Mouse (Mus musculus) E14TG2a.4 (cell line): ENCODE measurements around the gene Gpr39.
A peak's percentile ranks its signal among the peaks of the same experiment; 100 is the strongest.

Source experiments
- H3K27me3 ChIP-seq: 2 replicates; pipeline ENCODE4 v1.6.1; 2014; ENCODE audit warnings: low read length, control low read depth; ENCODE audit not compliant: insufficient read depth
- H3K36me3 ChIP-seq: 2 replicates; pipeline ENCODE4 v1.6.1; 2014; ENCODE audit warnings: low read length, control low read depth; ENCODE audit not compliant: insufficient read depth
- H3K4me1 ChIP-seq: replicated peaks from 2 replicates; pipeline ENCODE4 v1.6.1; 2014; ENCODE audit warnings: low read depth, low read length, control low read depth
- H3K4me3 ChIP-seq: replicated peaks from 2 replicates; pipeline ENCODE4 v1.5.1; 2014; ENCODE audit warnings: mild to moderate bottlenecking, low read length
- H3K9me3 ChIP-seq: 2 replicates; pipeline ENCODE4 v1.6.1; 2014; ENCODE audit warnings: low read length, control low read depth
- CTCF ChIP-seq: conservative IDR thresholded peaks from 2 replicates; pipeline ENCODE4 v1.5.1; 2014; ENCODE audit warnings: low read length
- NANOG ChIP-seq: IDR thresholded peaks from 2 replicates; pipeline ENCODE4 v1.6.1; 2014; ENCODE audit warnings: borderline replicate concordance, low read length, mixed read lengths
- POU5F1 ChIP-seq: IDR thresholded peaks from 2 replicates; pipeline ENCODE4 v1.6.1; 2014; ENCODE audit warnings: low read length, borderline replicate concordance

Gpr39 gene

DNA sequence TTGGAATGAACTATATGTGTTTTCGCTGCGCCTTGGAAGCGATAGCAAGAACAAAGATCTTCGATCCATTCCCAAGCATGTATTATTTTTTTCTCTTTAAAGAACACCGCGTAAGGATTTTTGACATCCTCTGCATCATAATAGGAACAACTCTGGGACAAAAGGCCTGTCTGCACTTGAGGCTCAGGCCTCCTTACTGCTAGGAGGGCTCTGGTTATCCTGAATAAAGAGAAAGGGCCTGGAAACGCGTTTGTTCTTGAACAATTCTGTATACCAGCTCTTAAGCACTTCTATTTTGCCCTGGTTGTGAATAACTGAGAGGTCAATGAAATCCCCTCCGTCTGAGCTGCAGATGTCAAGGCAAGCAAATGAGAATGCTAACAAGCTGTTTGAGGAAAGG is 216.4 kb downstream of the Gpr39 start:
- Histone ChIP-seq H3K4me3 (no peak overlapping the region), H3K27me3 (no peaks in the 10 kb centered on the region), H3K36me3 (no peaks in the 10 kb centered on the region), H3K4me1 (no peaks in the 10 kb centered on the region), H3K9me3 (no peaks in the 10 kb centered on the region)
- no peak for TF ChIP-seq POU5F1
- TF ChIP-seq CTCF = no peak
- no peak for TF ChIP-seq NANOG

DNA sequence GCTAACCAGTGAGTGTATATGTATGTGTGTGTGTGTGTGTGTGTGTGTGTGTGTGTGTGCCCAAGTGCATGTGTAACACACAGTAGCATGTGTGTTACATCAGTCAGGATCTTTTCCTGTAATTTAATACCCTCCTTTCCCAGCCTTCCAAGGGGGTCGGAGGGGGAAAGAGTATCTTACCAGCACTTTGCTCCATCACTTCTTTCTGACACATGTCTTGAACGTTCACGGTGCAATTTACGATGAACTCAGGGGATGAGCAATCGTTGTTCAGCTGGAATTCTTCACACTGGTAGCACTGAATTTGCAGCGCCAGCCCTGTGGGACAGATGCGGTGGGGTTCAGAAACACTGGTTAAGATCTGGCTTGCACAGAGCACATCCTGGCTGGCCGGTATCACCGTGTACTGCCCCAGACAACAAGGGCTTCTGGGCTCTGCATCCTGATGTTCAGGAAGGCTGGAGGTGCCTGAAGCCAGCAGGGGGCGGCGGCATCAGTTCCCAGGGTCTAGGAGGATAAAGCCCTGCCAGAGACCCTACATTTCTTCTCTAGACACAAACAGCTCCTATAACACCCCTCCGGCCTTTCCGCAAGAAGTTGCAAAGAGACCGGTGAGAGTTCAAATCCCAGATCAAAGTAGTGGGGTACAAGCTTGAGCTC is 233.5 kb downstream of the Gpr39 start:
- Histone ChIP-seq H3K9me3 (no peaks in the 10 kb centered on the region), H3K27me3 (peaks cover 50% of the 10 kb centered on the region), H3K36me3 (no peaks in the 10 kb centered on the region), H3K4me3 (no peak overlapping the region; the same call in 1 of the 2 replicates), H3K4me1 (peaks cover 12% of the 10 kb centered on the region)
- TF ChIP-seq POU5F1 (no peak), CTCF (no peak; the same call in 1 of the 2 replicates), NANOG (no peak)

DNA sequence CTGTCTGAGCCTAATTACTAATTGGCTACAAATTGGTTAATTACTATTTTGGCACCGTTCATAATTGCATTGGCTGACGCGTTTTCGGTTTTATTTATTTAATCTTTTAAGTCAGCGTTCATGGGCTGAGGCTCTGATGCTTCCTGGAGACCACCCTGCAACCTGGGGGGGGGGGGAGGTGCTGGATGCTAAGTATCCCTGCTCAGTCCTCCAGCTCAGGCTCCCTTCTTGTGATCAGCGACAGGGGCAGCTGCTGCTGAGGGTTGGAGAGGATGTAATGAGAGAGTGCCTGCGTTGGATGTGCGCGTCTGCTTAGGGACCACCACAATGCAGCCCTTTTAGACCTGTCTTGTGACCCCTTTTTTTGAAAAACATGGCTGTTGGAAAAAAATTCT is 234.1 kb downstream of the Gpr39 start:
- peak overlapping the region; percentile 79 for H3K4me3 ChIP-seq
- no peaks in the 10 kb centered on the region for H3K9me3 ChIP-seq
- no peak for TF ChIP-seq POU5F1
- TF ChIP-seq CTCF = no peak
- no peak for TF ChIP-seq NANOG
- H3K36me3 ChIP-seq = no peaks in the 10 kb centered on the region
- peaks cover 12% of the 10 kb centered on the region for H3K4me1 ChIP-seq
- peaks cover 55% of the 10 kb centered on the region for H3K27me3 ChIP-seq

DNA sequence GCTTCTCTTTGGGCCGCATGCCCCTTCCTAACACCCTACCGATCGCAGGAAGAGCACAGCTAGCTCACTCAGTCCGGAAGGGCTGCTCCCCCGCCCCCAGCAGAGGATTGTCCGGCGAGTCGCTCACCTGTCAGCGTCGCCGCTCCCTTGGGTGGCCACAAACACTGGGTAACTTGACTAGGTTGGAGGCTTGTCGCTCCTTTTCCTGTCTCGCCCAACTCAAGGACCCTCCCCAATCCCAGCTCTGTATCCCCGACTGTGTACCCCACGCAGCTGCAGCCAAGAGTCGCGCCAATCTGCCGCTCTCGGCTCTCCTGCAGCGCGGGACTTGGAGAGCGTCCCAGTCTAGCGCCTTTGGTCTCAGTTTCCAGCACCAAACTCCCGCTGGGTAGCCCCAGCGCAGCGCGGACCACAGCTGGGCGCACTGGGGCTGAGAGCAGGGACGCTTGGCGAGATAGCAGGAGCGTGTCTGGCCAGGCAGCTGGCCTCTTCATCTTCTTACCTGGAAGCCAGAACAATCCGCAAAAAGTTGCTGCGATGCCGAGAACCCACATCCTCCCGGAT is 234.6 kb downstream of the Gpr39 start:
- no peaks in the 10 kb centered on the region for H3K9me3 ChIP-seq
- peaks cover 12% of the 10 kb centered on the region for H3K4me1 ChIP-seq
- H3K36me3 ChIP-seq = no peaks in the 10 kb centered on the region
- peaks cover 55% of the 10 kb centered on the region for H3K27me3 ChIP-seq
- peak overlapping the region; percentile 79 for H3K4me3 ChIP-seq
- TF ChIP-seq POU5F1 (no peak), CTCF (no peak), NANOG (no peak)

DNA sequence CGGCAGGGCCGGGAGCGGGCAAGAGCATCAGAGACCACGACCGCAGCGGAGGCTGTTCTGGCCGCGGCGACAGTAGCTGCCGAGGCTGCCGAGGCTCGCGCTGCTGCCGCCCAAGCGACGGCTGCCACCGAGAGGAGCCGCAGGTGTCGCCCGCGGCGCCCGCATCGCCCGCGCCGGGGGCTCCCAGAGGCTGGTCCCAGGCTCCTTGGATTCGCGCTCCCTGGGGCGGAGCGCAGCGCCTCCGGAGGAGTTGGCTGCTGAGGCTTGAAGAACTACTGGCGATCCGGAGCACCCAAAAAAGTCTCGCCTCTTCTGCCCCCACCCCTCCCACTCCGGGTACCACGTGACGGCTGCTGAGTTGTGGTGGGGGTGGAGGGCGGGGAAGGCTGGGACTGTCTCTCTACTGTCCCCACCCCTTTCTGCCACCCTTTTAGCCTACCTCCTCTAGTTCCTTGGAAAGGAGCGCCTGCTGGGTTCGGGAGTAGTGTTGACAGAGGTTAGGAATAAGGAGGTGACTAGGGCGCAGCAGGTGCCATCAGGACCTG is 235.2 kb downstream of the Gpr39 start:
- Histone ChIP-seq H3K9me3 (no peaks in the 10 kb centered on the region), H3K27me3 (peaks cover 55% of the 10 kb centered on the region), H3K4me1 (peaks cover 12% of the 10 kb centered on the region), H3K4me3 (peak overlapping the region; percentile 79), H3K36me3 (no peaks in the 10 kb centered on the region)
- TF ChIP-seq POU5F1 (no peak), NANOG (no peak), CTCF (no peak)

DNA sequence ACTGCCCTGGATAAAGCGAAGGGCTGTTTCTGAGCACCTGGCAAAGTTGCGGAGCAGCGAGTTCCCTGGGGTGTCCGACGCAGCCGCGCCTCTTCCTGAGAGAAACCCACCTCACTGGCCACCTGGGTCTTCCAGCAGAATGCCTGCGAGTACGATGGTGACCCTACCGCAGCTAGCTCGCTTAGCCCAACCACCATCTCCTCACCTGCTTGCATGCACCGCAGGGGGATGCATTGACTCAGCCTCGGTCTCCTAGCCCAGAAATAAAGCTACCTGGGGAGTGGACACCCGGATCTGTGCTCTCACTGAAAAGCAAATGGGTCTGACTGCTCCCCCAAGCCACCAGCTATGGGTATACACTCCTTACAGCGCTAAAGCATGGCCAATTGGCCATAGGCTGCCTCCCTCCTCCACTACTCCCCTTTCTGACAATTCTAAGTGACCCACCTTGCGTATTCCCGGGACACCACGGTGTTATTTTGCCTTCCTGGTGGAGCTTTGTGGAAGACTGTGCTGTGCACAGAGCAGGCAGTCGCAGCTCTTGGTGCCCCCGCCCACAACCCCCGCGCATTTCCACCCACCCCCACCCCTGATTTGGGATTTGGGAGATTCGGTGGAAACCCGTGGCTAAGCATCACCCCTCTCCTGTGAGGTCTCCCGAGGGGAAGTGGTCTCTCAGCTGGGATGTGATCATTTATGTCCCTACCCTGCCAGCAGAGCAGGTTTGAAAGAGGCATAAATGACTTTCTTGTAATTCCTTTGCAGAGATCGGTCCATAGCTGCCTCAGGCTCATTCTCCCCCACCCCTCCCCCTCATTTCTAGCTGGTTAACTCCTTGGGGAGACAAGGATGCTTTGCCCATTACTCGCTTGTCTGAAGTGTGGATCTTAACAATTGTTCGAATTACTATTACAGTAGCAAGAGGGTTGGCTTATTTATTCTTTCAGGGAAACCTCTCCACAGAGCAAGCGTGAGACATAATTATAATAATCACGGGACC is 236.1 kb downstream of the Gpr39 start, which contains the start of gene Lypd1:
Gene Lypd1, minus strand, starts transcription at position 501 of the 1,000 bp plus-strand sequence.
- Histone ChIP-seq H3K4me3 (peak within 1 kb of the TSS; percentile 79), H3K9me3 (no peaks in the 10 kb centered on the region), H3K27me3 (peaks cover 55% of the 10 kb centered on the region), H3K36me3 (no peaks in the 10 kb centered on the region), H3K4me1 (peaks cover 12% of the 10 kb centered on the region)
- no peak for TF ChIP-seq POU5F1
- no peak for TF ChIP-seq NANOG
- no peak for TF ChIP-seq CTCF

DNA sequence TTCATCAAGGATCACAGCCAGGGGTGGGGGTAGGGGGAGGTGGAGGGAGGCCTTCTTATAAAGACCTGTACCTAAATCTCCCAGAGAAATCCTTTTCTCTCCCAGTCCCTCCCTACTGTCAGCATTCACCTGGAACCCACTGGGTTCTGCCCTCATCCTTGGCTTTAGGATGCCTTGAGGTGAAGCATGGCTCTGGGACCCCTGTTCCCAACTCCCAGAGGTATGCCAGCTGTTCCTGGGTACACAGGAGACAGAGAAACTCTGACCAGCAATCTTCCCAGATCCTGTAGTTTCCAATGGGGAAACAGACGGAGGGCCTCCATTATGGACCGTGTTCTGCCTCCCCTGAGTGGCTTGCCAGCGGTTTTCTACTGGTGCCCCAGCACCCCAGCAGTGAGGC is 243.9 kb downstream of the Gpr39 start:
- Histone ChIP-seq H3K4me1 (no peaks in the 10 kb centered on the region), H3K9me3 (no peaks in the 10 kb centered on the region), H3K27me3 (peaks cover under 1% of the 10 kb centered on the region; the same call in 1 of the 2 replicates), H3K36me3 (no peaks in the 10 kb centered on the region), H3K4me3 (no peak overlapping the region)
- no peak for TF ChIP-seq NANOG
- TF ChIP-seq CTCF = no peak
- no peak for TF ChIP-seq POU5F1

DNA sequence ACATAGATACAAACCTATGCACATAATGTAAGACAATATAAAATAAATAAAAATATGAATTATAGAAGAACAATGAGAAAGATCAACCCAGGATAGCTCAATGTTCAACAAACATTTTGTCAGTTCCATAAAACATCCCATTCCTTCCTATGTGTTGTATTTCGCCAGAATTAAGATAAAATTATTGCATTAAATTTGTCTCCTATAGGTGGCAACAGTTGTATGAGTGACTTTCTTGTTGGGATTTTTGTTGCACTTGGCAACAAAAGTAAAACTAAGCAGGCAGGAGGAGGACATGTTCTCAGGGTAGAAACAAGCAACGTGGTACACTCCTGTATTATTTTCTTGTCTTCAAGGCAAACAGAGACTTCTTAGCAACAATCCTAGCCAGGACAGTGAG is 246.3 kb downstream of the Gpr39 start:
- Histone ChIP-seq H3K4me3 (no peak overlapping the region), H3K4me1 (no peaks in the 10 kb centered on the region), H3K27me3 (no peaks in the 10 kb centered on the region), H3K36me3 (no peaks in the 10 kb centered on the region), H3K9me3 (no peaks in the 10 kb centered on the region)
- TF ChIP-seq CTCF (no peak), NANOG (no peak)
